Mouse (Mus musculus) embryonic facial prominence, embryonic 12.5 days (tissue): ENCODE measurements around the gene Bex4. TPM values are rescaled to one million over a fixed set of nuclear protein-coding genes. Genes with fewer than 3 reads are reported as not detected.
"Not testable (repeated sequence)": the region's sequence is repeated elsewhere in the genome, so short reads cannot be mapped to it uniquely, and the experiment has no call there.

ENCODE experiments used
- ATAC-seq: fragments of 200-750 bp; cut with Nextera tagmentation; 2 replicates; pipeline ENCODE4 v1.8.0; 2017; ENCODE audit not compliant: insufficient number of reproducible peaks, insufficient read depth, low FRiP score, low TSS enrichment
- H3K27ac ChIP-seq: fragments of 300-500 bp; sonication (generic); 2 replicates; pipeline ENCODE4 v1.5.1; 2016; ENCODE audit warnings: mild to moderate bottlenecking
- H3K27me3 ChIP-seq: fragments of 300-500 bp; sonication (generic); 2 replicates; pipeline ENCODE4 v1.6.1; 2016; ENCODE audit warnings: mild to moderate bottlenecking, moderate library complexity
- H3K36me3 ChIP-seq: fragments of 300-500 bp; sonication (generic); 2 replicates; pipeline ENCODE4 v1.6.1; 2016; ENCODE audit warnings: mild to moderate bottlenecking
- H3K4me1 ChIP-seq: fragments of 300-500 bp; sonication (generic); 2 replicates; pipeline ENCODE4 v1.6.1; 2016
- H3K4me2 ChIP-seq: fragments of 300-500 bp; sonication (generic); replicated peaks from 2 replicates; pipeline ENCODE4 v1.6.1; 2016; ENCODE audit warnings: mild to moderate bottlenecking, moderate library complexity
- H3K4me3 ChIP-seq: fragments of 300-500 bp; sonication (generic); 2 replicates; pipeline ENCODE4 v1.5.1; 2016; ENCODE audit warnings: mild to moderate bottlenecking
- H3K9ac ChIP-seq: fragments of 300-500 bp; sonication (generic); 2 replicates; pipeline ENCODE4 v1.6.1; 2016; ENCODE audit warnings: mild to moderate bottlenecking, moderate library complexity
- H3K9me3 ChIP-seq: fragments of 300-500 bp; sonication (generic); 2 replicates; pipeline ENCODE4 v1.6.1; 2016; ENCODE audit warnings: mild to moderate bottlenecking, moderate library complexity
- WGBS: fragments of 180-500 bp; shearing (Covaris S2); methylation state at CpG from one replicate; pipeline ENCODE4 v1.1.7; 2016; 5-methylcytosine and 5-hydroxymethylcytosine counted together
- polyA plus RNA-seq: library from polyadenylated mRNA; unstranded; fragments of >200 nt; fragmentation: Nextera tagmentation; extraction: Ambion mirVana; gene quantifications from 2 replicates; pipeline ENCODE4 v1.2.1, GENCODE M21; 2016

Bex4 gene
- polyA plus RNA-seq, 1 experiment from 2014 or later = 68.5 TPM

DNA sequence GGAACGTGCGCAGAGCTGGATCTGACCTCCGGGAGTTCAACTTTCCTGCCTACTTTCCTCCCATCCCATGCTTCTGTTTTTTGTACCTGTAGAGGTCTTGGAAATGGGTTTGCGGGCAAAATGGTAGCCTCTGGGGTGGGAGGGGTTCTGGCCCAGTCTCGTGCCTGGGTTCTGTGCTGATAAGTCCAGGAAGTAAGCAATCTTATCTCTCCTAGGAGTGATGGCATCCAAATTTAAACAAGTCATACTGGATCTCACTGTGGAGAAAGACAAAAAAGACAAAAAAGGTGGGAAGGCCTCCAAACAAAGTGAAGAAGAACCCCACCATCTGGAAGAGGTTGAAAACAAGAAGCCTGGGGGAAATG lies 826 bp downstream of the Bex4 start:
- peak overlapping the region; percentile 48 for H3K4me2 ChIP-seq
- not testable (repeated sequence) for H3K27ac ChIP-seq, H3K4me1 ChIP-seq, ATAC-seq, H3K27me3 ChIP-seq, H3K9me3 ChIP-seq, H3K36me3 ChIP-seq, H3K9ac ChIP-seq
- peak overlapping the region; percentile 36 for H3K4me3 ChIP-seq
- 34% methylated on average over 5 of the region's 5 CpGs for WGBS

DNA sequence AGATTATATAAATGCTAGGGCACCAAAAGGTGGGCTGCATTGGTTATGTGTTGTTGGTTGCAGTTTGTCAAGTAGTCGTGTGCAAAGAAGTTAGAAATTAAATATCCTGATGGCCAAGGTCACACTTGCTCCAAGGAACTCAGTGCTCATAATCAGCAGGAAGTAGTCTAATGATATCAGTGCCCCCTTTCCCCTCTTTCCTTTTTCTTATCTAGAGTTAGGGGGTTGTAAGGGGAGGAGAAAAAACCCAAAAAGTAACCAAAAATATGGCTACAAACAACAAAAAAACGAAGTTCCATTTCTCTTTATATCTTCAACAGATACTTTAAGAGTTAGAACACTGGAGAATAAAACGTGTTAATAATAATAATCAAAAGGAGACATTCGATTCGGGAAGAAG lies 2.6 kb downstream of the Bex4 start:
- Histone ChIP-seq H3K4me2 (no peak overlapping the region), H3K27me3 (no peaks in the 10 kb centered on the region), H3K4me1 (no peaks in the 10 kb centered on the region), H3K27ac (no peak overlapping the region), H3K4me3 (no peak overlapping the region), H3K9me3 (no peaks in the 10 kb centered on the region), H3K36me3 (no peaks in the 10 kb centered on the region), H3K9ac (no peak overlapping the region)
- WGBS = 82% methylated on average over 5 of the region's 5 CpGs
- no peak for ATAC-seq

DNA sequence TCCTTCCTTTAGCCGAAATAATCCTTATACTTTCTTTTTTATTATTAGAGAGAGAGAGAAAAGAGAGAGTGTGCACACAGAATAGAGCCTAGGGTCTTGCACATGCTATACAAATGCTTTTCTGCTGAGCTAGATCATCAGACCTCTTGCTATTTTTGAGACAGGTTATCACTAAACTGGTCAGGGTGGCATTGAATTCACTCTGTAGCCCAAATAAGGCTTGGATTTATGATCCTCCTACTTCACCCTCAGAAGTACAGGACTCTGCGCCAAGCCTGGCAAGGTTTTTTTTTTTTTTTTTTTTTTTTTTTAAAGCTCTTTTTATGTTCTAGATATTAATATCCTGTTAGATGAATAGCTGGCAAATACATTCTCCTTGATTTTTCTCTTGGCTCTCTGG lies 4.9 kb downstream of the Bex4 start:
- H3K27me3 ChIP-seq = no peaks in the 10 kb centered on the region
- ATAC-seq = no peak

DNA sequence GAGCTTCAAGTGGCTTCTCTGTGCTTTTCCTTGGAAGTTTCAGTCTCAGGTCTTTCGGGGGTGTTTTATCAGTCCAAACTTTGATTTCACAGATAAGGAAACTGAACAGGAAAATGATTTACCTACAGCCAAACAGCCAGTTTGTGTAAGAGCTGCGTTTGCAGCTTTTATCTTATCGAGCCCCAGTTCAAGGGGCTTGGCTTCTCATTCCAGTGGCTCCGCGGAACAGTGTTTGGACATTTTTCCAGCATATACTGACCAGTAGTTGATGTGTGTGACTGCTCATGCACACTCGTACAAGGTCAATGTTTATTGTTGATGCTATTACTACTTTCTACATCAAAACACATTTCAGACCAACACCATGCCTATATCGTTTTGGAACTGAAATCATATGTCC lies 5.4 kb downstream of the Bex4 start:
- Histone ChIP-seq H3K4me3 (no peak overlapping the region), H3K4me2 (no peak overlapping the region), H3K27me3 (no peaks in the 10 kb centered on the region), H3K9me3 (no peaks in the 10 kb centered on the region), H3K9ac (no peak overlapping the region), H3K27ac (no peak overlapping the region), H3K4me1 (no peaks in the 10 kb centered on the region), H3K36me3 (no peaks in the 10 kb centered on the region)
- WGBS = 74% methylated on average over 7 of the region's 7 CpGs
- no peak for ATAC-seq

More for the DNA sequence above, 4.9 kb downstream of the Bex4 start:
- Histone ChIP-seq H3K36me3 (no peaks in the 10 kb centered on the region), H3K9me3 (no peaks in the 10 kb centered on the region), H3K27ac (no peak overlapping the region), H3K4me1 (no peaks in the 10 kb centered on the region), H3K4me2 (no peak overlapping the region), H3K4me3 (no peak overlapping the region), H3K9ac (no peak overlapping the region)
- WGBS = 83% methylated on average over 2 of the region's 2 CpGs

DNA sequence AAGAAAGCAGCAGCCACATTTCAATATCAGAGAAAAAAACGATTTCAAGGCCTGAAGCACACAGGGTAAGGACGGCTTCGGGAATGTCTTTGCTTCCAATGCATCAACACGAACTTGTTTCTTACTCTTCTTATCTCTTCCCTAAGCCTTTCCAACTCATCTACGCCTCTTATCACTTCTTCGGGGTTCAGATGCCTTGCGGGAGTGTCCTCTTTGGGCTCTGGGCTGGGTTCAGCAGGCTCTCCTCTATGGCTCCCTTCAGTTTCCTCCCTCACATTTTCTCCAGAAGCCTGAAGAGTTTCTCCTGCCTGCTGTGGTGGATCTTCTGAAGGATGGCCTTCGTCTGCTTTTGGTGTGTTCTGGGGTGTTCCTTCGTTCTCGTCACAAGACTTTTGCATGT lies 31.8 kb downstream of the Bex4 start:
- Histone ChIP-seq H3K4me1 (no peaks in the 10 kb centered on the region), H3K9ac (peak overlapping the region; percentile 73; the same call in 1 of the 2 replicates), H3K9me3 (no peaks in the 10 kb centered on the region), H3K36me3 (no peaks in the 10 kb centered on the region), H3K27me3 (peaks cover 5% of the 10 kb centered on the region; the same call in 1 of the 2 replicates), H3K27ac (0 out of 2 replicates have a peak overlapping the region, but pooled peaks have one; percentile 17), H3K4me3 (peak overlapping the region; percentile 57), H3K4me2 (peak overlapping the region; percentile 50)
- ATAC-seq = no peak
- 66% methylated on average over 10 of the region's 10 CpGs for WGBS

DNA sequence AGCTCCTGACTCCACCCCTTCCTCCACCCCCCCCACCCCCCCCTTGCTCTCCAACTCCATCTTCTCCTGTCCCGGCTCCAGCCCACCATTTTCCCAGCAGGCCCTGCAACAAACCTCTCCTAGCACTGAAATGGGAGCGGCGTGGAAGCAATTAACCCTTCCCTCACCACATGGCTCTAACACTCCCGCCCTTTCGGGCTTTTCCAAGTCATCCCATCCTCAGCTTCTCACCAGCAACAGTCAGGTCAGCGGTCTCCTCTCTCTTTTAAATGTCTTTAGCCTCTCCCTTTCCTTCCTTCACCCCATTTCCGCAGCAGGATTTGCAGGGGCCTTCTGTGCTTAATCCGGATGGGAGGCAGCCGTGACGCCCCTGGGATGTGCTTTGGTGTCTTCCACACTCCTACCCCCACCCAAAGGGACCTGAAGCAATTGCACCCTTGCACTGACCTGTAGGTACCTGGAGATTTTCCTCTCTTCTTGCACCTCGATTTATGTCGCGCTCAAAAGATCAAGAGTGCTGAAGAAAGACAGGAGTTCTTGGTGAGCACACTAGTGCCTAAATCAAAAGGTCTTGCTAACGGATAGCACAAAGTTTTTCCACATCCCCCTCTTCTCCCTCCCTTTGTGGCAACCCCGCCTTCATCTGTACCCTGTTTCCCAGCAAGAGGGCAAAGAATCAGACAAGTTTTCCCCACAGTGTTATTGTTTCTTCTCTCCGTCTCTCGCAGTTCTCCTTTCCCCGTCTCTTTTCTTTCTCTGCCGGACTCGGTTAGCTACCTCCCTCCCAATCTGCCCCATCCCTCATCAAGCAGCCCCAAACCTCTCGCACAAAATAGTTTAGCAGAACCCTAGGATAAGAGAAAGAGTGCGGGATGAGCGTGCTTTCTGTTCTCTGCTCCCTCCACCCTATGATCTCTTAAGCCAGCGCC lies 32.7 kb downstream of the Bex4 start:
- WGBS = 21% methylated on average over 22 of the region's 24 CpGs
- peak; percentile 77 for ATAC-seq
- no peaks in the 10 kb centered on the region for H3K9me3 ChIP-seq
- no peaks in the 10 kb centered on the region for H3K4me1 ChIP-seq
- peak overlapping the region; percentile 50 for H3K4me2 ChIP-seq
- peak overlapping the region; percentile 89 for H3K27ac ChIP-seq
- H3K36me3 ChIP-seq = no peaks in the 10 kb centered on the region
- peaks cover 5% of the 10 kb centered on the region; the same call in 1 of the 2 replicates for H3K27me3 ChIP-seq
- peak overlapping the region; percentile 57 for H3K4me3 ChIP-seq
- H3K9ac ChIP-seq = peak overlapping the region; percentile 73

DNA sequence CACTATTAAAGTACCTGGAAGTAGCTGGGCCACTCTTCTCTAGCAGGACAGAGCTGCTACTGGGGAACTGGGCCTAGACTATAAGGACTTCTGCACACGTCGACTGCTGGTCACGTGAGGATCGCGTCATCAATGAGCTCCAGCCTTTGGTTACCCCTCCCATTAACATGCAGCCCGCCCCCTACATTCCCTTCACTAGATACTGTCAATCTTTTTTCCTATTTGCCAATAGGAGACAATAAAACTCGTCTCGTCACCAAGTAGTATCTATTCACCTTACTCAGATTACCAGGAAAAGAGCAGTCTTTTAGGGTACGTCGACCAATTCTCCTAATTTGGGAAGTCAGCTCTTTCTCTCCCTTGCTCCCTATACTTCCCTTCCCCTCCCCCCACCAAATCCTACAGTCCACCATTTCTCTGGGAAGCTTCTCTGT lies 33.3 kb downstream of the Bex4 start, which contains the start of gene Tceal8:
Gene Tceal8, minus strand, starts transcription at position 225 of the 434 bp plus-strand sequence.
- H3K27me3 ChIP-seq = peaks cover 5% of the 10 kb centered on the region; the same call in 1 of the 2 replicates
- peak within 1 kb of the TSS; percentile 89 for H3K27ac ChIP-seq
- WGBS = 23% methylated on average over 10 of the region's 10 CpGs
- peak; percentile 86 for ATAC-seq
- H3K4me3 ChIP-seq = peak within 1 kb of the TSS; percentile 57
- no peaks in the 10 kb centered on the region for H3K4me1 ChIP-seq
- peak within 1 kb of the TSS; percentile 73 for H3K9ac ChIP-seq
- H3K4me2 ChIP-seq = peak within 1 kb of the TSS; percentile 50
- no peaks in the 10 kb centered on the region for H3K36me3 ChIP-seq
- H3K9me3 ChIP-seq = no peaks in the 10 kb centered on the region

DNA sequence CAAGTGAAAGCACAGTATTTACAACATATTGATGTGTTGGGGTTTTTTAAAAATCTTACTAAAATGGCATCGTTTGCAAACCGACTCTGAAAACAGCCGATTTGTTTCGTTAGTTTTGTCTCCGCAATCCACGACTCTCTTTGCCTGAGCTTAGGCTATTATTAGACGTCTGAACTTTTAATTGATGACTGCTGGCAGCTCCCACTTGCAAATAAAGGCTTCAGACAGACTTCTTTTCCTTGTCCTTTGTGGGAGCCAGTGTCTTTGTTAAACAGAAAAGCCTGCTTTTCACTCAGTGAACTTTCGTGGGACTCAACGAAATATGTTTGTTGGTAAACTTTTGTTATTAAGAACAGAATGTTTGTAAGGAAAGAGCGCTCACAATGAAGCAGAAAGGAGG lies 34.0 kb downstream of the Bex4 start:
- H3K4me1 ChIP-seq = no peaks in the 10 kb centered on the region
- peak overlapping the region; percentile 50; the same call in 1 of the 2 replicates for H3K27ac ChIP-seq
- peak overlapping the region; percentile 50 for H3K4me2 ChIP-seq
- peaks cover 5% of the 10 kb centered on the region; the same call in 1 of the 2 replicates for H3K27me3 ChIP-seq
- no peaks in the 10 kb centered on the region for H3K9me3 ChIP-seq
- H3K9ac ChIP-seq = no peak overlapping the region
- H3K4me3 ChIP-seq = peak overlapping the region; percentile 57
- 24% methylated on average over 10 of the region's 10 CpGs for WGBS
- no peak for ATAC-seq
- H3K36me3 ChIP-seq = no peaks in the 10 kb centered on the region

DNA sequence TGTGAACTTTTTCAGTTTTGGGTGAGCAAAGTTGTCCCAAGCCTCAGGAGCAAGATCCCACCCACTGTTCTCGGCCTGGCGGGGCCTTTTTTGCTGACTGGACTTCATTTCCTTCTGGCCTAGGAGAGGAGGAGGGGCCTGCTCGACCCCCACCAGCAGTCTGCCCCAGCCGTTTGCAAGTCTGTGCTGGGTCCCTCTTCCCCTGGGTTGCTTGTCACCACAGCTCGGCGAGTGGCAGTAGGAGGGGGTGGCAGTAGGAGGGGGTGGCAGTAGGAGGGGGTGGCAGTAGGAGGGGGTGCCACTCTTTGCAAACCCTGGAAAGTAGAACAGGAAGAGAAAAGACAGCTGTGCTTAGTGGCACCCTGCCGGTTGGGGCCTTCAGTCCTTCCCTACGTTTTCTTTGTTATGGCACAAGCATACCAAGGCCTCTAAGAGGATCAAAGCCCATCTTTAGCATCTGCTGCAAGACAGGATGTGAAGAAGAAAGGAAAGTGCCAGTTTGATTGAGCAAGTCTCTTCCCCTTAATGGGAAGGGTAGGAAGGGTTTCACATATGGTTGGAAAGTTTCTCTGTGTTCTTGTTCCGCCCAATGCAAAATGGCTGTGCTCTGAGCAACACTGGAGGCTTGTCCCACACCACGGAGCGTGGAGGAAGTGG lies 42.2 kb downstream of the Bex4 start:
- Histone ChIP-seq H3K27me3 (no peaks in the 10 kb centered on the region), H3K27ac (no peak overlapping the region), H3K4me3 (no peak overlapping the region), H3K36me3 (no peaks in the 10 kb centered on the region), H3K9me3 (no peaks in the 10 kb centered on the region), H3K9ac (no peak overlapping the region), H3K4me1 (no peaks in the 10 kb centered on the region), H3K4me2 (no peak overlapping the region)
- WGBS = 34% methylated on average over 11 of the region's 11 CpGs
- ATAC-seq = no peak

DNA sequence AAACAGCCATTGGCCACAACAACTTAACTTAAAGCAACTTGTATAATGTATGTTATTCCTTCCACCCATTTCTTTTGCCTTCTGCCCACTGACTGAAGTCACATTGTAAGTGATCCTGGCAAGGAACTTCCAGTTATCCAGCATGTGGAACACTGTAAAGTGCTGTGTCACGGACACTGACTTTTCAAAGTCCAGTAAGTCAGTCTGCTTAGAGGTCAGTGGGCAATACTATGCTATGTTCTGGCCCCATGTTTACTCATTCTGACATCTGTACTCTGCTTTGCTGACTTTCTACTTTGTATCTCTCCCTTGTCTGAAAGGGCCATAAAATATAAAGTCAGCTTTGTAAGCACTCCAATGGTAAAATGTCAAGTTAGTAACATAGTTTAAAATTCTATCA lies 44.3 kb downstream of the Bex4 start:
- H3K4me3 ChIP-seq = no peak overlapping the region
- WGBS = 97% methylated on average over 1 of the region's 1 CpGs
- H3K27me3 ChIP-seq = no peaks in the 10 kb centered on the region
- H3K4me1 ChIP-seq = no peaks in the 10 kb centered on the region
- no peak overlapping the region for H3K9ac ChIP-seq
- no peak overlapping the region for H3K27ac ChIP-seq
- no peaks in the 10 kb centered on the region for H3K36me3 ChIP-seq
- H3K9me3 ChIP-seq = no peaks in the 10 kb centered on the region
- H3K4me2 ChIP-seq = no peak overlapping the region
- ATAC-seq = no peak
